Mouse (Mus musculus) embryonic facial prominence, embryonic 10.5 days (tissue): ENCODE data around the gene Snapc4. TPM values are rescaled to one million over a fixed set of nuclear protein-coding genes. Genes with fewer than 3 reads are reported as not detected.

Experiments
- DNase-seq: peaks from one replicate; pipeline ENCODE4 v3.0.0-alpha.2; 2017; ENCODE audit warnings: low spot score
- H3K27ac ChIP-seq: fragments of 300-500 bp; sonication (generic); replicated peaks from 2 replicates; pipeline ENCODE4 v1.5.1; 2016; ENCODE audit warnings: mild to moderate bottlenecking
- H3K27me3 ChIP-seq: fragments of 300-500 bp; sonication (generic); replicated peaks from 2 replicates; pipeline ENCODE4 v1.6.1; 2016; ENCODE audit warnings: low read depth, mild to moderate bottlenecking; ENCODE audit not compliant: poor library complexity, severe bottlenecking
- H3K36me3 ChIP-seq: fragments of 300-500 bp; sonication (generic); replicated peaks from 2 replicates; pipeline ENCODE4 v1.6.1; 2016; ENCODE audit warnings: mild to moderate bottlenecking, moderate library complexity
- H3K4me1 ChIP-seq: fragments of 300-500 bp; sonication (generic); 2 replicates; pipeline ENCODE4 v1.6.1; 2016
- H3K4me3 ChIP-seq: fragments of 300-500 bp; sonication (generic); 2 replicates; pipeline ENCODE4 v1.5.1; 2016; ENCODE audit warnings: mild to moderate bottlenecking, moderate library complexity
- H3K9me3 ChIP-seq: fragments of 300-500 bp; sonication (generic); 2 replicates; pipeline ENCODE4 v1.6.1; 2016; ENCODE audit warnings: mild to moderate bottlenecking
- WGBS: fragments of 180-500 bp; shearing (Covaris S2); methylation state at CpG from one replicate; pipeline ENCODE4 v1.1.7; 2016; 5-methylcytosine and 5-hydroxymethylcytosine counted together
- polyA plus RNA-seq: library from polyadenylated mRNA; unstranded; fragments of >200 nt; fragmentation: Nextera tagmentation; extraction: Ambion mirVana; gene quantifications from 2 replicates; pipeline ENCODE4 v1.2.1, GENCODE M21; 2016

The Snapc4 gene
- polyA plus RNA-seq, 1 experiment from 2014 or later, result 39.3 TPM

GRCm38 (mm10) chr2:26364738-26365465 lies 15.6 kb downstream of the Snapc4 start:
- WGBS, result 90% methylated on average over 10 of the region's 10 CpGs
- no peaks in the 10 kb centered on the region for H3K9me3 ChIP-seq
- no peak overlapping the region for H3K27ac ChIP-seq
- no peaks in the 10 kb centered on the region for H3K27me3 ChIP-seq
- H3K4me3 ChIP-seq, result no peak overlapping the region
- peaks cover 81% of the 10 kb centered on the region for H3K36me3 ChIP-seq
- no peak for DNase-seq
- H3K4me1 ChIP-seq, result no peaks in the 10 kb centered on the region

- peaks cover 67% of the 10 kb centered on the region for H3K36me3 ChIP-seq
- no peaks in the 10 kb centered on the region for H3K4me1 ChIP-seq
- 83% methylated on average over 5 of the region's 5 CpGs for WGBS
- H3K27me3 ChIP-seq, result no peaks in the 10 kb centered on the region
- H3K4me3 ChIP-seq, result no peak overlapping the region
- H3K9me3 ChIP-seq, result no peaks in the 10 kb centered on the region
- no peak overlapping the region for H3K27ac ChIP-seq
- no peak for DNase-seq
Measured at GRCm38 (mm10) chr2:26363481-26363880, 17.0 kb downstream of the Snapc4 start.

GRCm38 (mm10) chr2:26362991-26363390 lies 17.5 kb downstream of the Snapc4 start:
- Histone ChIP-seq H3K27ac (no peak overlapping the region), H3K4me3 (no peak overlapping the region), H3K4me1 (no peaks in the 10 kb centered on the region), H3K27me3 (no peaks in the 10 kb centered on the region), H3K9me3 (no peaks in the 10 kb centered on the region), H3K36me3 (peaks cover 62% of the 10 kb centered on the region)
- DNase-seq, result no peak
- 83% methylated on average over 5 of the region's 5 CpGs for WGBS

- DNase-seq, result no peak
- H3K9me3 ChIP-seq, result no peaks in the 10 kb centered on the region
- H3K36me3 ChIP-seq, result peaks cover 40% of the 10 kb centered on the region
- no peak within 1 kb of the TSS for H3K4me3 ChIP-seq
- no peak within 1 kb of the TSS for H3K27ac ChIP-seq
- H3K4me1 ChIP-seq, result peaks cover 11% of the 10 kb centered on the region
- H3K27me3 ChIP-seq, result no peaks in the 10 kb centered on the region
- 56% methylated on average over 3 of the region's 3 CpGs for WGBS
Measured at GRCm38 (mm10) chr2:26360772-26361171, 19.7 kb downstream of the Snapc4 start, which contains the start of gene Card9. Gene Card9 (minus strand): TSS chr2:26360918.

GRCm38 (mm10) chr2:26359983-26360382 lies 20.5 kb downstream of the Snapc4 start:
- Histone ChIP-seq H3K9me3 (no peaks in the 10 kb centered on the region), H3K4me3 (no peak overlapping the region), H3K27ac (no peak overlapping the region), H3K27me3 (no peaks in the 10 kb centered on the region), H3K36me3 (peaks cover 32% of the 10 kb centered on the region), H3K4me1 (peaks cover 11% of the 10 kb centered on the region)
- WGBS, result 89% methylated on average over 6 of the region's 6 CpGs
- DNase-seq, result no peak

GRCm38 (mm10) chr2:26358667-26359320 lies 21.7 kb downstream of the Snapc4 start:
- Histone ChIP-seq H3K4me3 (no peak overlapping the region), H3K36me3 (peaks cover 20% of the 10 kb centered on the region), H3K4me1 (peaks cover 11% of the 10 kb centered on the region), H3K9me3 (no peaks in the 10 kb centered on the region), H3K27me3 (no peaks in the 10 kb centered on the region), H3K27ac (no peak overlapping the region)
- no peak for DNase-seq
- WGBS, result 89% methylated on average over 13 of the region's 13 CpGs

GRCm38 (mm10) chr2:26357484-26357883 lies 23.0 kb downstream of the Snapc4 start:
- WGBS, result 49% methylated on average over 15 of the region's 15 CpGs
- H3K4me3 ChIP-seq, result no peak overlapping the region
- peak; percentile 17 for DNase-seq

GRCm38 (mm10) chr2:26356678-26357077 lies 23.8 kb downstream of the Snapc4 start:
- H3K9me3 ChIP-seq, result no peaks in the 10 kb centered on the region
- H3K27me3 ChIP-seq, result no peaks in the 10 kb centered on the region; the same call in 1 of the 2 replicates
- H3K36me3 ChIP-seq, result peaks cover 4% of the 10 kb centered on the region; the same call in 1 of the 2 replicates
- WGBS, result 74% methylated on average over 7 of the region's 7 CpGs
- DNase-seq, result no peak
- H3K27ac ChIP-seq, result no peak overlapping the region
- no peak overlapping the region for H3K4me3 ChIP-seq
- H3K4me1 ChIP-seq, result peaks cover 26% of the 10 kb centered on the region

More at GRCm38 (mm10) chr2:26357484-26357883, 23.0 kb downstream of the Snapc4 start:
- Histone ChIP-seq H3K4me1 (peaks cover 23% of the 10 kb centered on the region), H3K36me3 (peaks cover 7% of the 10 kb centered on the region), H3K27ac (no peak overlapping the region; the same call in 1 of the 2 replicates), H3K9me3 (no peaks in the 10 kb centered on the region), H3K27me3 (no peaks in the 10 kb centered on the region; the same call in 1 of the 2 replicates)

GRCm38 (mm10) chr2:26356231-26356630 lies 24.2 kb downstream of the Snapc4 start:
- H3K27me3 ChIP-seq, result no peaks in the 10 kb centered on the region; the same call in 1 of the 2 replicates
- peaks cover 2% of the 10 kb centered on the region; the same call in 1 of the 2 replicates for H3K36me3 ChIP-seq
- no peak overlapping the region for H3K4me3 ChIP-seq
- no peak for DNase-seq
- H3K4me1 ChIP-seq, result peaks cover 30% of the 10 kb centered on the region
- no peak overlapping the region for H3K27ac ChIP-seq
- no peaks in the 10 kb centered on the region for H3K9me3 ChIP-seq
- 86% methylated on average over 4 of the region's 4 CpGs for WGBS

GRCm38 (mm10) chr2:26354401-26354800 lies 26.1 kb downstream of the Snapc4 start:
- H3K36me3 ChIP-seq, result peaks cover 14% of the 10 kb centered on the region

GRCm38 (mm10) chr2:26353066-26353980 lies 27.1 kb downstream of the Snapc4 start:
- Histone ChIP-seq H3K4me1 (peaks cover 47% of the 10 kb centered on the region), H3K9me3 (no peaks in the 10 kb centered on the region), H3K27ac (peak overlapping the region; percentile 98; the same call in 1 of the 2 replicates), H3K4me3 (peak overlapping the region; percentile 92), H3K27me3 (no peaks in the 10 kb centered on the region; the same call in 1 of the 2 replicates), H3K36me3 (peaks cover 25% of the 10 kb centered on the region)
- WGBS, result 87% methylated on average over 11 of the region's 11 CpGs
- no peak for DNase-seq

More at GRCm38 (mm10) chr2:26354401-26354800, 26.1 kb downstream of the Snapc4 start:
- Histone ChIP-seq H3K4me3 (no peak overlapping the region), H3K27ac (no peak overlapping the region), H3K27me3 (no peaks in the 10 kb centered on the region; the same call in 1 of the 2 replicates), H3K9me3 (no peaks in the 10 kb centered on the region), H3K4me1 (peaks cover 43% of the 10 kb centered on the region)
- WGBS, result 94% methylated on average over 4 of the region's 4 CpGs
- DNase-seq, result no peak
